ENCODE assay signal across 8 mouse cellular contexts in the genomic region with DNA sequence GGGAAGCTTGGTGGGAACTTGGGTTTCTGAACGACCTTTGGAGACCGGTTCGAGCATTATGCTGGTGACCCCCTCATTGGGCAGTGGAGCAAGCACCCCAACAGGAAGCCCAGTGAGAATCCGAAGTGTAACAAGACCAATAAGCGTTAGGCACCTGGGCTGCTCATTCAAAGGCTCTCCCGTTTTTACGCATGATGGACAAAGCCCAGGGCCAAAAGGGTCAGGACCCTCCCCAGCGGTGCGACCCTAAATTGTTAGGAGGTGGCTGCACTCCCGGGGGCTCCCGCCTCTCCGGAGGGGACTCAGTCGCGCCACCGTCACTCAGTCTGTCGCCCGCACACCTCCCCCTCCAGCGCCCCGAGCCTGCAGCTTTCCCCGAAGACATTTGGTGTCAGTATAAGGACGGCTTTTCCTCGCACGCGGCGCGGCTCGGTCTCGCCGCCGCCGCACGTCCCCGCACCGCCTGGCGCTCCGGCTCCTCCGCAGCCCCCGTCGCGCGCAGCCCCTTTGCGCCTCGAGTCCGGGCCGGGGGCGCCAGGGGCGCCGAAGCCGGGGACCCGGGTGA. TPM values are rescaled to one million over a fixed set of nuclear protein-coding genes. Genes with fewer than 3 reads are reported as not detected.
A peak's percentile ranks its signal among the peaks of the same experiment; 100 is the strongest.
DNase-seq lines count a peak whose midpoint lies in the region; ATAC-seq and TF ChIP-seq lines count a peak whose summit lies in the region.

A gene (plus strand): TSS at position 388 of the 565 bp plus-strand sequence.

- peak within 1 kb of the TSS; percentile 87 for H3K4me2 ChIP-seq in lung, embryonic 14.5 days
- peak within 1 kb of the TSS; percentile 92 for H3K4me2 ChIP-seq in limb, embryonic 11.5 days (ENCODE audit: low read depth, severe bottlenecking)

- H3K9me3 ChIP-seq in lung, embryonic 14.5 days (ENCODE audit: low read depth, low read length): no peaks in the 10 kb centered on the region
- no peaks in the 10 kb centered on the region for H3K9me3 ChIP-seq in limb, embryonic 11.5 days (ENCODE audit: control insufficient read depth, low read length)

- H3K4me3 ChIP-seq in lung, embryonic 14.5 days (ENCODE audit: low read depth, low read length): peak within 1 kb of the TSS; percentile 39
- H3K4me3 ChIP-seq in limb, embryonic 11.5 days (ENCODE audit: low read depth, low read length): peak within 1 kb of the TSS; percentile 35

- ATAC-seq in lung, embryonic 14.5 days (ENCODE audit: insufficient read depth): no peak
- ATAC-seq in limb, embryonic 11.5 days (ENCODE audit: insufficient number of reproducible peaks, low FRiP score, low TSS enrichment, low read depth): no peak
- no peak for ATAC-seq in megakaryocyte progenitor cell, adult 5-6 weeks (replicated peaks; ENCODE audit: poor library complexity)

- H3K36me3 ChIP-seq in lung, embryonic 14.5 days (ENCODE audit: insufficient read depth): no peaks in the 10 kb centered on the region
- H3K36me3 ChIP-seq in limb, embryonic 11.5 days (ENCODE audit: control insufficient read depth, insufficient read depth, low read length): no peaks in the 10 kb centered on the region

- no peaks in the 10 kb centered on the region for H3K4me1 ChIP-seq in lung, embryonic 14.5 days (ENCODE audit: insufficient read depth)
- H3K4me1 ChIP-seq in limb, embryonic 11.5 days (ENCODE audit: control insufficient read depth, insufficient read depth, low read length): 0 out of 2 replicates have a peak, but pooled peaks cover 3% of the 10 kb centered on the region

- TF ChIP-seq CTCF in lung, embryonic 14.5 days (IDR thresholded peaks at IDR 0.05; ENCODE audit: low read depth): peak; percentile 8; the same call in 1 of the 2 replicates

- peaks cover 56% of the 10 kb centered on the region for H3K27me3 ChIP-seq in lung, embryonic 14.5 days (ENCODE audit: insufficient read depth, low read length)
- H3K27me3 ChIP-seq in limb, embryonic 11.5 days (ENCODE audit: control insufficient read depth, insufficient read depth, low read length): peaks cover 57% of the 10 kb centered on the region

- H3K9ac ChIP-seq in lung, embryonic 14.5 days: peak within 1 kb of the TSS; percentile 3; the same call in 1 of the 2 replicates
- H3K9ac ChIP-seq in limb, embryonic 11.5 days (ENCODE audit: low read length): no peak within 1 kb of the TSS

- H3K27ac ChIP-seq in lung, embryonic 14.5 days (ENCODE audit: low read depth): no peak within 1 kb of the TSS
- H3K27ac ChIP-seq in limb, embryonic 11.5 days (replicated peaks; ENCODE audit: low read depth, low read length): no peak within 1 kb of the TSS

- DNase-seq in lung, embryonic 14.5 days: peak; percentile 50
- DNase-seq in lung, postnatal 36 days: no peak
- DNase-seq in cerebellum, postnatal 10 days: peak; percentile 80 to 82
- peak; percentile 44 to 74 for DNase-seq in frontal cortex, adult 2 months (ENCODE audit: extremely low spot score in 1 of 2, low spot score in 1 of 2)
- peak; percentile 48 for DNase-seq in limb, embryonic 11.5 days (ENCODE audit: low spot score)
- peak; percentile 74 for DNase-seq in right cerebral cortex, adult 18-20 months
- DNase-seq in yolk sac, embryonic 10.5 days (ENCODE audit: low spot score): no peak

- 1% methylated on average over 50 of the region's 50 CpGs for WGBS in lung, embryonic 14.5 days
- WGBS in limb, embryonic 11.5 days: 1% methylated on average over 45 of the region's 50 CpGs

RNA-seq across cellular contexts. Expression of the gene that starts here (rescaled TPM):
- polyA plus RNA-seq in lung, embryonic 14.5 days (2014; fragmentation: Nextera tagmentation; extraction: Ambion mirVana): not detected in 2 replicates
- 35.7 and 40.9 TPM in 2 replicates for polyA plus RNA-seq in frontal cortex, adult 2 months (2012; rRNA removed)
- 0.01 TPM in 1 of 2 replicates, not detected in the other for polyA plus RNA-seq in limb, embryonic 11.5 days (2014; fragmentation: Nextera tagmentation; extraction: Ambion mirVana)
- total RNA-seq in megakaryocyte progenitor cell, adult 5-6 weeks (2015): not detected in 2 replicates
- not detected in 2 replicates for total RNA-seq in megakaryocyte progenitor cell, adult 5-6 weeks (2017)

Comparison
In these comparisons a context has a peak if more than half of its experiments do, and no peak if none do; other contexts are left out.
1. RNA of the gene that starts here (polyA plus RNA-seq): 35.7 to 40.9 TPM in frontal cortex, adult 2 months; 0.01 TPM in limb, embryonic 11.5 days and not detected in lung, embryonic 14.5 days; every median in the first group is over 10 times any median in the second.
2. Peak in DNase-seq, H3K4me3 ChIP-seq, H3K9ac ChIP-seq and H3K4me2 ChIP-seq in lung, embryonic 14.5 days; RNA of the gene not detected or under 1 TPM.
3. Peak in DNase-seq, H3K4me3 ChIP-seq and H3K4me2 ChIP-seq in limb, embryonic 11.5 days; RNA of the gene not detected or under 1 TPM.
4. DNase-seq: peak in cerebellum, postnatal 10 days (2 of 2), frontal cortex, adult 2 months (2 of 2) and right cerebral cortex, adult 18-20 months (single experiment); none in lung, postnatal 36 days (single experiment) and yolk sac, embryonic 10.5 days (single experiment).